Mouse (Mus musculus): ENCODE results near the gene Map3k1. TPM values are rescaled to one million over a fixed set of nuclear protein-coding genes. Genes with fewer than 3 reads are reported as not detected.

Gene Map3k1
- polyA plus RNA-seq, 1 experiment, result 22.2 TPM

GRCm38 (mm10) chr13:111755937-111756336, 52.9 kb downstream of the Map3k1 start:
- Histone ChIP-seq H3K4me3 (replicated peaks; ENCODE audit: extremely low read depth, low read depth, low read length) (no peak overlapping the region), H3K4me1 (ENCODE audit: control insufficient read depth, insufficient read depth, low read length) (no peaks in the 10 kb centered on the region)
- no peak for DNase-seq
- TF ChIP-seq CTCF (IDR thresholded peaks at IDR 0.05; ENCODE audit: insufficient read depth, low read length) (no peak), POLR2A (IDR thresholded peaks at IDR 0.05; ENCODE audit: borderline replicate concordance, extremely low read depth, low read depth, low read length) (no peak)
- 96% methylated on average over 15 of the region's 15 CpGs for WGBS

- TF ChIP-seq POLR2A (IDR thresholded peaks at IDR 0.05; ENCODE audit: borderline replicate concordance, extremely low read depth, low read depth, low read length), result no peak
- TF ChIP-seq CTCF (IDR thresholded peaks at IDR 0.05; ENCODE audit: insufficient read depth, low read length), result no peak
- WGBS, result 97% methylated on average over 18 of the region's 18 CpGs
These were observed 53.4 kb downstream of the Map3k1 start for GRCm38 (mm10) chr13:111755377-111755776.

GRCm38 (mm10) chr13:111753321-111753720, 55.5 kb downstream of the Map3k1 start:
- no peak for TF ChIP-seq POLR2A (IDR thresholded peaks at IDR 0.05; ENCODE audit: borderline replicate concordance, extremely low read depth, low read depth, low read length)
- TF ChIP-seq CTCF (IDR thresholded peaks at IDR 0.05; ENCODE audit: insufficient read depth, low read length), result no peak
- WGBS, result 72% methylated on average over 6 of the region's 6 CpGs
- no peak overlapping the region for H3K4me3 ChIP-seq (replicated peaks; ENCODE audit: extremely low read depth, low read depth, low read length)
- no peaks in the 10 kb centered on the region for H3K4me1 ChIP-seq (ENCODE audit: control insufficient read depth, insufficient read depth, low read length)
- DNase-seq, result no peak

More at GRCm38 (mm10) chr13:111755377-111755776, 53.4 kb downstream of the Map3k1 start:
- Histone ChIP-seq H3K4me3 (replicated peaks; ENCODE audit: extremely low read depth, low read depth, low read length) (no peak overlapping the region), H3K4me1 (ENCODE audit: control insufficient read depth, insufficient read depth, low read length) (no peaks in the 10 kb centered on the region)
- no peak for DNase-seq

- WGBS, result 90% methylated on average over 28 of the region's 28 CpGs
- no peak for DNase-seq
- Histone ChIP-seq H3K4me1 (ENCODE audit: control insufficient read depth, insufficient read depth, low read length) (no peaks in the 10 kb centered on the region), H3K4me3 (replicated peaks; ENCODE audit: extremely low read depth, low read depth, low read length) (no peak overlapping the region)
- TF ChIP-seq POLR2A (IDR thresholded peaks at IDR 0.05; ENCODE audit: borderline replicate concordance, extremely low read depth, low read depth, low read length), result no peak
- TF ChIP-seq CTCF (IDR thresholded peaks at IDR 0.05; ENCODE audit: insufficient read depth, low read length), result no peak
These were observed 60.3 kb downstream of the Map3k1 start for GRCm38 (mm10) chr13:111748301-111749062.

GRCm38 (mm10) chr13:111746831-111747230, 62.0 kb downstream of the Map3k1 start:
- Histone ChIP-seq H3K4me3 (replicated peaks; ENCODE audit: extremely low read depth, low read depth, low read length) (no peak overlapping the region), H3K4me1 (ENCODE audit: control insufficient read depth, insufficient read depth, low read length) (no peaks in the 10 kb centered on the region)
- DNase-seq, result no peak
- TF ChIP-seq CTCF (IDR thresholded peaks at IDR 0.05; ENCODE audit: insufficient read depth, low read length) (no peak), POLR2A (IDR thresholded peaks at IDR 0.05; ENCODE audit: borderline replicate concordance, extremely low read depth, low read depth, low read length) (no peak)
- WGBS, result 91% methylated on average over 5 of the region's 5 CpGs

GRCm38 (mm10) chr13:111745216-111745615, 63.6 kb downstream of the Map3k1 start:
- TF ChIP-seq POLR2A (IDR thresholded peaks at IDR 0.05; ENCODE audit: borderline replicate concordance, extremely low read depth, low read depth, low read length) (no peak), CTCF (IDR thresholded peaks at IDR 0.05; ENCODE audit: insufficient read depth, low read length) (no peak)

GRCm38 (mm10) chr13:111744233-111745000, 64.4 kb downstream of the Map3k1 start:
- DNase-seq, result no peak
- H3K4me1 ChIP-seq (ENCODE audit: control insufficient read depth, insufficient read depth, low read length), result no peaks in the 10 kb centered on the region
- WGBS, result 60% methylated on average over 6 of the region's 6 CpGs
- no peak for TF ChIP-seq POLR2A (IDR thresholded peaks at IDR 0.05; ENCODE audit: borderline replicate concordance, extremely low read depth, low read depth, low read length)
- TF ChIP-seq CTCF (IDR thresholded peaks at IDR 0.05; ENCODE audit: insufficient read depth, low read length), result no peak
- H3K4me3 ChIP-seq (replicated peaks; ENCODE audit: extremely low read depth, low read depth, low read length), result no peak overlapping the region

More at GRCm38 (mm10) chr13:111745216-111745615, 63.6 kb downstream of the Map3k1 start:
- H3K4me3 ChIP-seq (replicated peaks; ENCODE audit: extremely low read depth, low read depth, low read length), result no peak overlapping the region
- DNase-seq, result no peak
- no peaks in the 10 kb centered on the region for H3K4me1 ChIP-seq (ENCODE audit: control insufficient read depth, insufficient read depth, low read length)
- 56% methylated on average over 7 of the region's 7 CpGs for WGBS

- no peaks in the 10 kb centered on the region for H3K4me1 ChIP-seq (ENCODE audit: control insufficient read depth, insufficient read depth, low read length)
- DNase-seq, result no peak
- WGBS, result 49% methylated on average over 6 of the region's 6 CpGs
- H3K4me3 ChIP-seq (replicated peaks; ENCODE audit: extremely low read depth, low read depth, low read length), result no peak overlapping the region
- TF ChIP-seq POLR2A (IDR thresholded peaks at IDR 0.05; ENCODE audit: borderline replicate concordance, extremely low read depth, low read depth, low read length), result no peak
- peak; percentile 21; the same call in 1 of the 2 replicates for TF ChIP-seq CTCF (IDR thresholded peaks at IDR 0.05; ENCODE audit: insufficient read depth, low read length)
These were observed 66.7 kb downstream of the Map3k1 start for GRCm38 (mm10) chr13:111741991-111742615.
